ENCODE assay signal across 8 mouse cellular contexts in genomic region chr15:93274679-93275583, GRCm38 (mm10). TPM values are rescaled to one million over a fixed set of nuclear protein-coding genes. Genes with fewer than 3 reads are reported as not detected.
DNase-seq lines count a peak whose midpoint lies in the region; ATAC-seq and TF ChIP-seq lines count a peak whose summit lies in the region.

Gene Gxylt1 (minus strand): TSS chr15:93275179.

- peak; percentile 99 for ATAC-seq in heart, embryonic 15.5 days (replicated peaks; ENCODE audit: insufficient number of reproducible peaks, insufficient read depth, low FRiP score, low read depth)
- ATAC-seq in liver, embryonic 14.5 days (ENCODE audit: insufficient read depth), result peak; percentile 95
- peak; percentile 97 for ATAC-seq in neural tube, embryonic 11.5 days (ENCODE audit: insufficient read depth, low FRiP score, low TSS enrichment)
- peak; percentile 96 for ATAC-seq in stomach, postnatal 0 days (ENCODE audit: low FRiP score, low TSS enrichment)

- H3K4me3 ChIP-seq in forebrain, embryonic 10.5 days, result peak within 1 kb of the TSS; percentile 74
- H3K4me3 ChIP-seq in heart, embryonic 15.5 days, result peak within 1 kb of the TSS; percentile 85
- H3K4me3 ChIP-seq in liver, embryonic 14.5 days (ENCODE audit: insufficient read depth in 1 of 2, low read depth in 2 of 2, low read length in 2 of 2), result peak within 1 kb of the TSS; percentile 90
- H3K4me3 ChIP-seq in neural tube, embryonic 11.5 days (ENCODE audit: low read depth, low read length), result peak within 1 kb of the TSS; percentile 75
- H3K4me3 ChIP-seq in stomach, postnatal 0 days (ENCODE audit: low read depth, low read length), result peak within 1 kb of the TSS; percentile 84

- H3K9ac ChIP-seq in heart, embryonic 15.5 days, result peak within 1 kb of the TSS; percentile 88
- peak within 1 kb of the TSS; percentile 89 for H3K9ac ChIP-seq in liver, embryonic 14.5 days (replicated peaks)
- peak within 1 kb of the TSS; percentile 83 for H3K9ac ChIP-seq in neural tube, embryonic 11.5 days (ENCODE audit: low read length)
- peak within 1 kb of the TSS; percentile 90 for H3K9ac ChIP-seq in stomach, postnatal 0 days (ENCODE audit: low read length)

- H3K27me3 ChIP-seq in forebrain, embryonic 10.5 days (ENCODE audit: poor library complexity, severe bottlenecking), result no peaks in the 10 kb centered on the region
- H3K27me3 ChIP-seq in heart, embryonic 15.5 days, result no peaks in the 10 kb centered on the region
- no peaks in the 10 kb centered on the region for H3K27me3 ChIP-seq in liver, embryonic 14.5 days (ENCODE audit: control insufficient read depth, insufficient read depth, low read length)
- H3K27me3 ChIP-seq in neural tube, embryonic 11.5 days (ENCODE audit: control insufficient read depth, insufficient read depth, low read length), result no peaks in the 10 kb centered on the region
- no peaks in the 10 kb centered on the region for H3K27me3 ChIP-seq in stomach, postnatal 0 days (ENCODE audit: control insufficient read depth, insufficient read depth, low read length)

- no peak for TF ChIP-seq EP300 in liver, embryonic 14.5 days (IDR thresholded peaks at IDR 0.05; ENCODE audit: low read depth)
- no peak for TF ChIP-seq EP300 in stomach, postnatal 0 days (optimal IDR thresholded peaks at IDR 0.05)

- TF ChIP-seq CTCF in liver, embryonic 14.5 days (IDR thresholded peaks at IDR 0.05; ENCODE audit: low read depth), result no peak
- TF ChIP-seq CTCF in stomach, postnatal 0 days (IDR thresholded peaks at IDR 0.05; ENCODE audit: low read depth), result no peak

- no peaks in the 10 kb centered on the region for H3K9me3 ChIP-seq in forebrain, embryonic 10.5 days
- H3K9me3 ChIP-seq in heart, embryonic 15.5 days (replicated peaks), result no peaks in the 10 kb centered on the region
- no peaks in the 10 kb centered on the region for H3K9me3 ChIP-seq in liver, embryonic 14.5 days (ENCODE audit: control insufficient read depth, low read length)
- H3K9me3 ChIP-seq in neural tube, embryonic 11.5 days (ENCODE audit: control insufficient read depth, low read length), result no peaks in the 10 kb centered on the region
- no peaks in the 10 kb centered on the region for H3K9me3 ChIP-seq in stomach, postnatal 0 days (ENCODE audit: control insufficient read depth, low read length)

- peak within 1 kb of the TSS; percentile 94 for H3K27ac ChIP-seq in forebrain, embryonic 10.5 days
- H3K27ac ChIP-seq in heart, embryonic 15.5 days, result peak within 1 kb of the TSS; percentile 91
- H3K27ac ChIP-seq in liver, embryonic 14.5 days, result peak within 1 kb of the TSS; percentile 79
- peak within 1 kb of the TSS; percentile 70 for H3K27ac ChIP-seq in neural tube, embryonic 11.5 days (ENCODE audit: low read depth, low read length)
- H3K27ac ChIP-seq in stomach, postnatal 0 days (replicated peaks), result peak within 1 kb of the TSS; percentile 94

- H3K4me1 ChIP-seq in forebrain, embryonic 10.5 days, result peaks cover 50% of the 10 kb centered on the region
- H3K4me1 ChIP-seq in heart, embryonic 15.5 days (replicated peaks), result peaks cover 24% of the 10 kb centered on the region
- H3K4me1 ChIP-seq in liver, embryonic 14.5 days (replicated peaks; ENCODE audit: control insufficient read depth in 2 of 2, insufficient read depth in 2 of 2, low read length in 1 of 2), result peaks cover 17 to 24% of the 10 kb centered on the region in 2 experiments
- peaks cover 6% of the 10 kb centered on the region for H3K4me1 ChIP-seq in neural tube, embryonic 11.5 days (ENCODE audit: control insufficient read depth, insufficient read depth, low read length)
- peaks cover 4% of the 10 kb centered on the region; the same call in 1 of the 2 replicates for H3K4me1 ChIP-seq in stomach, postnatal 0 days (replicated peaks; ENCODE audit: control insufficient read depth, insufficient read depth)

- peaks cover 17% of the 10 kb centered on the region for H3K36me3 ChIP-seq in forebrain, embryonic 10.5 days (replicated peaks)
- no peaks in the 10 kb centered on the region for H3K36me3 ChIP-seq in heart, embryonic 15.5 days
- no peaks in the 10 kb centered on the region for H3K36me3 ChIP-seq in liver, embryonic 14.5 days (replicated peaks; ENCODE audit: control insufficient read depth, insufficient read depth, low read depth)
- H3K36me3 ChIP-seq in neural tube, embryonic 11.5 days (ENCODE audit: control insufficient read depth, insufficient read depth, low read length), result no peaks in the 10 kb centered on the region
- no peaks in the 10 kb centered on the region for H3K36me3 ChIP-seq in stomach, postnatal 0 days (ENCODE audit: control insufficient read depth, insufficient read depth, low read length)

- WGBS in forebrain, embryonic 10.5 days, result under 1% methylated on average over 81 of the region's 93 CpGs
- WGBS in heart, embryonic 15.5 days, result under 1% methylated on average over 85 of the region's 93 CpGs
- WGBS in liver, embryonic 14.5 days (ENCODE audit: insufficient replicate concordance), result under 1% methylated on average over 69 of the region's 93 CpGs
- under 1% methylated on average over 72 of the region's 93 CpGs for WGBS in neural tube, embryonic 11.5 days
- WGBS in stomach, postnatal 0 days, result under 1% methylated on average over 46 of the region's 93 CpGs

- peak; percentile 100 for DNase-seq in CD8-positive naive resting alpha-beta T cell, adult 2 months (ENCODE audit: low read depth in 2 of 2, low spot score in 2 of 2)
- peak; percentile 81 for DNase-seq in c-Kit-positive CD71-negative TER-119-negative erythroid progenitor cells, embryonic 14.5 days (ENCODE audit: low read depth)
- peak; percentile 100 for DNase-seq in forebrain, embryonic 10.5 days (ENCODE audit: extremely low spot score, low spot score)
- peak; percentile 99 for DNase-seq in kidney, postnatal 25 days
- DNase-seq in liver, embryonic 14.5 days (ENCODE audit: low read depth in 3 of 3, low spot score in 3 of 3), result peak; percentile 89 to 91 (median 91)
- DNase-seq in neural tube, embryonic 11.5 days (ENCODE audit: low spot score), result peak; percentile 99
- peak; percentile 100 for DNase-seq in stomach, postnatal 0 days (ENCODE audit: low spot score)

- peak within 1 kb of the TSS; percentile 88 for H3K4me2 ChIP-seq in heart, embryonic 15.5 days
- H3K4me2 ChIP-seq in liver, embryonic 14.5 days (ENCODE audit: low read depth), result peak within 1 kb of the TSS; percentile 100
- H3K4me2 ChIP-seq in neural tube, embryonic 11.5 days (ENCODE audit: low read depth), result peak within 1 kb of the TSS; percentile 66
- peak within 1 kb of the TSS; percentile 87 for H3K4me2 ChIP-seq in stomach, postnatal 0 days (replicated peaks; ENCODE audit: low read depth)

RNA-seq across cellular contexts. Expression of gene Gxylt1, which starts in this region (rescaled TPM):
- 16.0 and 17.1 TPM in 2 replicates for polyA plus RNA-seq in forebrain, embryonic 10.5 days (2016; fragmentation: Nextera tagmentation; extraction: Ambion mirVana)
- 6.1 and 7.8 TPM in 2 replicates for polyA plus RNA-seq in heart, embryonic 15.5 days (2015; fragmentation: Nextera tagmentation; extraction: Ambion mirVana)
- 1.8 and 3.0 TPM in 2 replicates for polyA plus RNA-seq in liver, embryonic 14.5 days (2012; rRNA removed)
- 2.8 and 2.9 TPM in 2 replicates for polyA plus RNA-seq in liver, embryonic 14.5 days (2014; fragmentation: Nextera tagmentation; extraction: Ambion mirVana)
- 14.4 and 15.5 TPM in 2 replicates for polyA plus RNA-seq in neural tube, embryonic 11.5 days (2014; fragmentation: Nextera tagmentation; extraction: Ambion mirVana)
- 5.2 and 5.7 TPM in 2 replicates for polyA plus RNA-seq in stomach, postnatal 0 days (2015; fragmentation: Nextera tagmentation; extraction: Ambion mirVana)

Comparison
In these comparisons a context has a peak if more than half of its experiments do, and no peak if none do; other contexts are left out.
1. Peak in every context shown above with its lines: DNase-seq, ATAC-seq, H3K4me3 ChIP-seq and H3K27ac ChIP-seq.